Mouse (Mus musculus) spleen, embryonic (tissue): ENCODE data around the gene Gpr63.
"Not testable (repeated sequence)": the region's sequence is repeated elsewhere in the genome, so short reads cannot be mapped to it uniquely, and the experiment has no call there.

Experiments
- CTCF ChIA-PET: fragments of 350-600 bp; sonication (Branson Sonifier 250); formaldehyde crosslinking; loops from one replicate; lab custom pipeline; 2022; lab: Charles Lee

Gpr63 gene

DNA sequence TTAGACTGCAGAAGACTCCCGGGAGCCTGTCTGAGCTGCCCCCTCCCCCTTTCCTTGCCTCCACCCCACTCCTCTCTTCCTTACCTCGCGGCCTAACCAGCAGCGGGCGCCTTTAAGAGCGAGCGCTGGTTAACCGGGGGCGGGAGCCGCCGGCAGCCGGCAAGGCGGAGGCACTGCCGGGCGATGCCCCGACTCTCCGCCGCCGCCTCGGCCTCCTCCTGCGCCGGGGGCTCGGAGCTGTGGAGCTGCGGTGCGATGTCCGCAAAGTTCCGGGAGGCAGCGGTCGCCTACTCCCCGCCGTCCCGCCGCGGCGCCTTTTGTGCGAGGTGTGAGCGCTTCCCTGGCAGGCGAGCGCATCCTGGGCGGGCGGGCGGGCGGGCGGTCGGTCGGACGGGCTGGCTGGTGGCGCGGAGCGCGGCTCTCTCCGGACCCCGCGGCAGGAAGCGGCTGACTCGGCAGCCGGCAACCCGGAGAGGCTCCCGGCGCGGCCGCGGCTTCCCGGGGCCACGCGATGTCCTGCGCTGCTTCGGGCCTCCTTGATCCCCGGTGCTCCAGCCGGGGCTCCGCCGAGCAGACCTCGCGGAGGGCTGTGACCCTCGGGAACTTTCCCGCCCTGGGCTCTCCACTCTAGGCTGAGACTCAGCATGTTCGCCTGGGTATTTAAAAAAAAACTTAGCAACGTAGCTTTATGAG, at the start of gene Gpr63:
Gpr63 (plus strand) TSS at position 109 of the 693 bp plus-strand sequence.
- CTCF ChIA-PET = no interaction called here

DNA sequence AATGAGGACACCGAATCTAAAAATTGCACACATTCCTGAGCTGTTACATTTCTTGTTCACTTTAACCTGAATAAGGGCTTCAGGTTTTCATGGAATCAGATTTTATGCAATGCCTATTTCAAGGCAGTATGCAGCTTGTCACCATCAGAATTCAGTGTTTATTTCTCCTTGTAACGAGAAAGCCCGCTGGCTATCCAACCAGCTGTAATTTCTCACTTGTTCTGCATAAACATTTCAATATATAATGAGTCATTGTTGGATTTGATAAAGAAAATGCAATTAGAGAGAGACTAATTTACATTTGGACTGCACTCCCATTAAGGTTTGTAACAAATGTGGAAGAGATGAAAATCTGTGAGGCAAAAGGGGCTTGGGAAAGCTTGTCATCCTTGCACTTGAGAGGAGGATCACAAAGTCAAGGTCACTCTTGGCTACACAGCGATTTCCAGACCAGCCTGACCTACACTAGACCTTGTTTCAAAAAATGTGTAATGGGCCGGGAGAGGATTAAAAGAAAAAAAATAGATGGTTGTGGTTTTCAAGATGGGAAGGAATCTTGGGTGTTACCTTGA, 46.1 kb upstream of the Gpr63 start:
- CTCF ChIA-PET = no interaction called here

DNA sequence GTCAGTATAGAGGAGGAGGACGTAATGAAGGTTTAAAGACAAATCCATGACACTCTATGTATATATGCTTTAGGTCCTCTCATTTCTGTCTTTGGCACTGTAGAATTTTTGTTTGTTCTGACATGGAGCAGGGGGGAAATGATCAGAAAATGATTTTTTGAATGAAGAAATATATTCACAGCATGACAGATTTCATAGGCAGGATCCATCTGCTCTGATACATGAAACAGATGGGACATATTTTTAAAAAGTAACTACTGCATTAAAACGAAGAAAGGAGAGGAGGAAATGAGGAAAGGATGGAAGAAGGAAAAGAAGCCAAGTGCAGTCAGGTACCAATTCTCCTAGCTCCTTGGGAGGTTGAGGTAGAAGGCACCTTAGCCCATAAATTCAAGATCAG, 41.5 kb upstream of the Gpr63 start:
- CTCF ChIA-PET = no interaction called here

DNA sequence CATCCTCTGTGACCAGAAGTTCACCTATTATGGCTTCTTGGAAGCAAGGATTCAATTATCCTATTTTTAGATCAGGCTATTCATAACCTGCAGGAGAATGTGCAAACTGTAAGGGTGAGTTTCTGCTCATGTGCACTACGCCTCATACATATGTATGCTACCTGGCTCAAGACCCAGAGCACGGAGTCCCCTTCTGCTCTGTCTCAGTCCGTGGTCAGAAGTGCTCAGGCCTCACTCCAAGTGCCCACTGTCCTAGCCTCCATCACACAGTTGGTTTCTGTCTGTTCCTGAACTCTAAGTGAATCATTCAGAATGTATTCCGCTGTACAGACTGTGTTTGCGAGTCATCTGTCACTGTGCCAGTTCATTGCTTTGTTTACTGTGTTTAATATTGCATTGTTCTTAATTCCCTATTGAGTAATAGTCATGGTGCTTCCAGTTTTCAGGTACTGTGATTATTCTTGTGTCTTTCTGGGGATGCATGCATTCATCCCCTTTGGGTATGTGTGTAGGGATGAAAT, 37.9 kb upstream of the Gpr63 start:
- CTCF ChIA-PET = no interaction called here

DNA sequence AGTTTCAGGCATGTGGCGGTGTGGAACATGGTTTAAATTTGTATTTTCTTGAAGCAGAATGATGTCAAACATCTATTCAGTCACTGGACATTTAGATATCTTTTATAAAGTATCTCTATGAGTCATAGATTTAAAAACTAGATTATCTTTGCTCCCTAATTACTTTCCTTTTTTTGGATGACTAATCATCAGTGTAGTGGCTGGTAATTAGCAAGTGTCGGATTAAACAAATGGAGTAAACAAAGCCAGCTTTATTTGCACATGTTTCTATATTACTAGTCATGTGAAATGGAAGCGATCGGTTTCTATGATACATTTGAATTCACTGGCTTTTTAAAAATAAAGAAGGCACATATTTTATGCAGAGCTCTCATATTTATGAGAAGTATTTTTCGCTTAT, 37.3 kb upstream of the Gpr63 start:
- CTCF ChIA-PET = interaction anchor here (0.6 kb wide), 1 partner anchor 748 kb away, joined by 3 read pairs; no protein-coding TSS in a partner anchor

GRCm38 (mm10) chr4:24942728-24943424, 23.3 kb upstream of the Gpr63 start:
- CTCF ChIA-PET = no interaction called here

DNA sequence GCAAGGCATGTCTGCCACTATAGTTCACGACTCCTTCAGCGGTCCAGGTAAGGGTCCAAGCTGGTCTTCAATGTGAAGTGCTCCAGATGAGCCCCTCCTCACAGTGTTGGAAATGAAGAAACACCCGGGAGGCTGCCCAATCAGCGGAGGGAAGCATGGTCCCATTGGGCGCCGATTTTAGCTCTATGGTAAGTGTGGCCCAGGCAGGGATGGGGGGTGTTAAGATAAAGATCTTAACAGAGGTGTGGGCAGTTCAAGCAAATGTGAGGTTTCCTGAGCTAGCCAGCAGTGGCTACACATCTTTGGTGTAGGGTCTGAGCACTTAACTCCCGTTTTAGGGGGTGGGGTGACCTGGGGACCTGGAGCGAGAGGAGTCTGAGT, 299 bp upstream of the Gpr63 start:
- CTCF ChIA-PET = no interaction called here

DNA sequence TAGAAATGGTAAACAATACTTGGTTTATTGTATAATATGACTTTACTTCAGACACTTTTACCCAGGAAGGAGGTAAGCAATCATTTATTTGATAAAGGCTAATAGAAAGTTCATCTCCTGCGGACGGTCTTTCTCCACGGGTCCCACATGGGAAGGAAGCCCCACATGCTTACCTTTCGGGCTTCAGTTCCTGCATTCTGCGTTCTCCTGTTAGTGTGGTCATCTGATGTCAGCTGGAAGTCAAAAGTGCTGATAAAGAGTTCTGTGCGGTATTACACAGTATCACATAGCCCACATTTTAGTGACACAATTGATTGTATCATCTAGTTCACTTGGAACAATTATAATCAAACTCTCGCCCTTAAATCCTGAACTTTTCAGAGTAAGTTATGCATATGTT, 1.0 kb downstream of the Gpr63 start:
- CTCF ChIA-PET = no interaction called here

- CTCF ChIA-PET = no interaction called here
These were observed 12.4 kb downstream of the Gpr63 start for GRCm38 (mm10) chr4:24978589-24978988.

DNA sequence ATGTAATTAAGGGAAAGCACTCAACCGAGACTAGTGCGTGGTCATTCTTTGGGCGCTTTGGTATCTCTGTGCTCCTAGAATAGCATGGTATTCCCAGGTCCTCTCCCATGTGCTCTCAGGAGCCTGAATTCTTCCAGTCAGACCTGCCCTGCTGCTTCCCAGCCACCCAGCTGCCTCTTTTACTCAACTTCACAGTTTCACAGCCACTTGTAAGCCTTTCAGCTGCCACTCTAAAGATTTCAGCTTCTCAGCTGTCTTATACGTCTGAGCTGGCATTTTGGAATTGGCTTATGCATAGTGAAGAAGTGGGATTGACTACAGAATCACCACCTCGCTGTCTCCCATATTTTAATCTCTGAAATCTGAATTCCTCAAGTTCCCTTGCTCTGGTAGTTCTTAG, 19.4 kb downstream of the Gpr63 start:
- CTCF ChIA-PET = no interaction called here

DNA sequence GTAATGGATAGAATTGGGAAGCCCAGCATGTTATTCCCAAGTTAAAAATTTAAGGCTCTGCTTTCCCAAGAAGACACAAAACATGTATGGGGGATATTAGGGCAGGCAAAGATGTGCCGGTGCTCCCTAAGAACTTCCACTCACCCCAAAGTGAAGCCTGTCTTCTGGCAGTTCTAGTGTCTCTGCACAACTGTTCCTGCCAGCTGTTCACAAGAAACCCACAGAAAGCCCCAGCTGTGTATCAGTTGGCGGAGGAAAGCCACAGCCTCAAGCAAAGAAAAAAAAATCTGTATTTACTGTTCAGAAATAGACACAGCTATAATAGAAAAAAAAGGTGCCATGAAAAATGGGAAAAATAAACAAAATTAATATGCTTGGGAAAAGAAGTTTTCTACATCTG, 25.3 kb downstream of the Gpr63 start:
- CTCF ChIA-PET = no interaction called here

DNA sequence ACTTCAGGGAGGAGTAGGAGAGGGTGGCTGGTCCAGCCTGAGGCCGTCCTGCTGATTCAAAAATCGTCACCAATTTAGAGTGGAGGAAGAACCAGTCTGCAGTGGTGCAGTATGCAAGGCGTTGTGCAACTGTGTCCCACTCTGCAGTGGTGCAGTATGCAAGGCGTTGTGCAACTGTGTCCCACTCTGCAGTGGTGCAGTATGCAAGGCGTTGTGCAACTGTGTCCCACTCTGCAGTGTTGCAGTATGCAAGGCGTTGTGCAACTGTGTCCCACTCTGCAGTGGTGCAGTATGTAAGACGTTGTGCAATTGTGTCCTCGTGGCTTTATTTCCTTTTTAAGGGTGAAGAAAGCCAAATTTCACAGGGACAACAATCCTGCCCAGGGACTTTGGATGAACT, 43.1 kb downstream of the Gpr63 start:
- CTCF ChIA-PET = not testable (repeated sequence)

GRCm38 (mm10) chr4:25011780-25012179, 45.6 kb downstream of the Gpr63 start:
- CTCF ChIA-PET = no interaction called here

GRCm38 (mm10) chr4:25012726-25013125, 46.5 kb downstream of the Gpr63 start:
- CTCF ChIA-PET = no interaction called here

DNA sequence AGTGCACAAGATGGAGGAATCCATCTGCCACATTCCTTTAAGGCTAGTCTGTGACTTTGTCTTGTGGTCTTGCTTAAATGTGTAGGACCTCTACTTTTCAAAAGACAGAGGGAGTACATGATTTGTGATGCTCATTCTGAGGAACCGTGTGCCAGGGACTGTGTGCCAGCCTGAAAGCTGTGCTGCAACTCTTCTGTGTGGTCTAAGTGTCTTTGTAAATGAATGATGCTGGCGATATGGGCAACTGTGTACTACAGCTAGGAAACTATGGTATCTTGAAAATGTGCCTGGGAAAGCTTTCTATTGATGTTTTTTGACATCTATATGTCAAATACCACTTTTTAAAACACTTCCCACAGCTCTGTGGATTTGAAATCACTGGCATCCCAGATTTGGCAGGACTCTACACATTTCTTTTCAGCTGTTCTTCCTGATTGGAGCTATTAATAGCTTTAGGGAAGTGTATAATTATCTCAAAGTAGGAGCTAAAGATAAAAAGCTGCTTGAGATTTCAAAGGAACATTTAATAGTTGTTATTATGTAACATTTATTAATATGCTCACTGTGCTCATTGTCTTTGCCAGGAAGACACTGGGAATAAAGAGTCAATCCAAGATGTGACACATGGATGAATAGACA, 48.9 kb downstream of the Gpr63 start:
- CTCF ChIA-PET = no interaction called here

DNA sequence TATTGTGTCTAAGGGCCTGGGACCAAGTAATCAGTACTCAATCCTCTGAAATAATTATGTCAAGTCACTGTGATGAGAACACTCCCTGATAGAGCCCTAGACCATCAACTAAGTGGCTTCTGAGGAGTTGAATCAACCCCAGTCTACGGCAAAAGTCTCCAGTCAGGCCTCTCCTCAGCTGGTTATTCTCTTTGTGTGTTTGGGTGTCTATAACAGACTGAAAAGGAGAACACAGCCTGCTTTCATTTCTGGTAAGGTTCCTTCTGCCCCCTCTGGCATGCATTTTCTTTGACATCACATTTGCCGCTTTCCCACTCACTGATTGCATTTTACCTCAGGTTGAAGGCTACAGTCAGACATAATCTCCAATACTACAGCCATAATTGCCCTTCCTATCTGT, 62.0 kb downstream of the Gpr63 start:
- CTCF ChIA-PET = interaction anchor here (0.6 kb wide), 1 partner anchor 253 kb away, joined by 5 read pairs; no protein-coding TSS in a partner anchor

- CTCF ChIA-PET = no interaction called here
These were observed 62.5 kb downstream of the Gpr63 start for GRCm38 (mm10) chr4:25028752-25029151.

GRCm38 (mm10) chr4:25029875-25030274, 63.7 kb downstream of the Gpr63 start:
- CTCF ChIA-PET = no interaction called here

DNA sequence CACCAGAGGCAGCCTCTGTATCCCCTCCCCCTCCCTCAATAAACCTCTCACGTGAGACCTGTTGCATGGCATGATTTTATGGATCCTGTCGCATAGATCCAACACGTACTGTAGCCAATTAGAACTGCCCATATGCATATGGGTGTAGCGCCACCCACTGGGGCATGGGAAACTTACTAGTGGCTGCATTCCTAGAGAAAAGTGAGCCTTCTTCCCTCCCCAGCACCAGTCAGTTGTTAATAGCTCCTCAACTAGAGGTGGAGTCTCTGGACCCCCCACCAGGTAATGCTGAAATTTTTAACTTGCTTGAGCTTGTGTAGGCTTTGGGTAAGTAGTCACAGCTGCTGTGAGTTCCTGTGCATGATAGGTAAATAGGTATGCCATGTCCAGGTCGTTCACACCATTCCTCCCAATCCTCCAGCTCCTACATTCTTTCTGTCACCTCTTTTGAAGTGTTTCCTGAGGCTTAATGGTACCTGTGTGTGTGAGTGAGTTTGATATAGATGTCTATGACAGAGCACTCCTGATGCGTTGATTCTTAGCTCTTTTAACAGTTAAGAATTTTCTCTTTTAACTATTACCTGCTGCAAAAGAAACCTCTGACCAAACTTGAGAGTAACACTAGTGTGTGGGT, 69.1 kb downstream of the Gpr63 start:
- CTCF ChIA-PET = no interaction called here

GRCm38 (mm10) chr4:25035806-25036205, 69.6 kb downstream of the Gpr63 start:
- CTCF ChIA-PET = no interaction called here

- CTCF ChIA-PET = no interaction called here
These were observed 71.1 kb downstream of the Gpr63 start for GRCm38 (mm10) chr4:25037260-25037659.

DNA sequence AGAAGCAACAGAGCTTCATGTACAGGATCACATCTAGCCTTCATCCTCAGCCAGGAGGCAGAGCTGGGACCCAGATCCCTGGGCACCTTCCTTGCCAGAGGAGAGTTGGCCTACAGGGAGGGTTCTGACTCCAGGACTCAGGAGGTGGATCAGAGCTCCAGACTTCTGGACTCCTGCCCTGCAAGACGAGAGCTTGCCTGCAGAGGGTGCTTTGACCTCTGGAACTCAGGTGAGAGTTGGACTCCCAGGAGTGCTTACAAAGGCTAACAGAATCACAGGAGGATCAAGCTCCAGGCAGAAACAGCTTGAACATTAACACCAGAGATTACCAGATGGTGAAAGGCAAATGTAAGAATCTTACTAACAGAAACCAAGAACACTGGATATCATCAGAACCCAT, 89.3 kb downstream of the Gpr63 start:
- CTCF ChIA-PET = not testable (repeated sequence)
